ENCODE assay signal across 12 mouse cellular contexts in the genomic region with DNA sequence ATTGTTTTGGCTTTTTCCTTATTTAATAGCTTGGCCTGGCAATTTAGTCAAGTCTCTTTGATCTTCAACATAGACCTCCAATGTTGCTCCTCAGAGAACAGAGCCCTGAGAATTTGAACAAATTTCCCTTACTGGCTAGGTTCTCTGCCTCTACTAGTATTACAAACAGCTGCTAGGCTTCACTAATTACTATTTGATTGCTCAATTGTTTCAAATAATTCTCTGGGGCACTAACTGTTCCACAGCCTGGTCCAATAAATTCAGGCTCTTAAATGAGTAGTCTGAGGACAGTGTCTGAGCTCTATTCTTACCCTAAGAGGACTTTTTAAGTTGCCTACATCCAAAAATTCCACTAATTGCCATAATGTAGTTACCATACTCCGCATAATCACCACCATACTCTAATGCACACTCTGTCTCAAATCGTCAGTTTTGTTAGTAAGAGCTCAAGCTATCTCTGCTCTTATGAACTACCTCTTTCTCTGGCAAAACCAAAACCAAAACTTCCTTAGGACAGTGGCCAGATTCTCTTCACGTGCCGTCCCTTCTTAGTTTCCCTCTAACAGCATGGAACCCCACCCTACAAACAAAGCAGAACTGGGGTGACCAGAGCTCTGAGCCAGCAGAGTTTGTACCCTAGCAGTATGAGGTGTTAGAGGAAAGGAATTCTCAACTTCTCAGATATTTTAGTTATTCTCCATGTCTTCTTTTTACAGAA.
A peak's percentile ranks its signal among the peaks of the same experiment; 100 is the strongest.
DNase-seq lines count a peak whose midpoint lies in the region; ATAC-seq and TF ChIP-seq lines count a peak whose summit lies in the region.
"Had no signal": no experiment of that assay in that cellular context is flagged by ENCODE, and none has a peak within 500 bp of the region (broad histone marks: within the 10 kb centered on the region; RNA-seq: fewer than 3 reads in every experiment).

No protein-coding gene starts in this region.

- H3K9ac ChIP-seq in heart, adult 2 months (ENCODE audit: low read depth, low read length): no peak overlapping the region
- H3K9ac ChIP-seq: liver, embryonic 14.5 days; midbrain, embryonic 15.5 days had no signal

- ATAC-seq in common myeloid progenitor, adult 5-6 weeks (replicated peaks; ENCODE audit: low read depth, poor library complexity, severe bottlenecking): peak; percentile 83
- ATAC-seq: midbrain, embryonic 15.5 days had no signal

- no peak for TF ChIP-seq CTCF in heart, adult 2 months (IDR thresholded peaks at IDR 0.05)
- TF ChIP-seq CTCF in cerebellum, adult 2 months (IDR thresholded peaks at IDR 0.05; ENCODE audit: borderline replicate concordance, insufficient read depth, low read depth, low read length): no peak
- TF ChIP-seq CTCF in left cerebral cortex, adult 2 months (IDR thresholded peaks at IDR 0.05): no peak

- H3K27me3 ChIP-seq in heart, adult 2 months (ENCODE audit: control insufficient read depth, insufficient read depth, low read length): no peaks in the 10 kb centered on the region
- no peaks in the 10 kb centered on the region for H3K27me3 ChIP-seq in cerebellum, adult 2 months (ENCODE audit: control insufficient read depth, insufficient read depth, low read length)
- H3K27me3 ChIP-seq: midbrain, embryonic 15.5 days had no signal

- H3K36me3 ChIP-seq in heart, adult 2 months (ENCODE audit: control insufficient read depth, insufficient read depth, low read length): no peaks in the 10 kb centered on the region; the same call in 1 of the 2 replicates
- H3K36me3 ChIP-seq: midbrain, embryonic 15.5 days had no signal

- TF ChIP-seq EP300 in heart, adult 2 months (IDR thresholded peaks at IDR 0.05; ENCODE audit: insufficient read depth, low read depth, low read length): no peak

- no peaks in the 10 kb centered on the region for H3K79me2 ChIP-seq in heart, adult 2 months (replicated peaks; ENCODE audit: control insufficient read depth, insufficient read depth, low read length)

- no peak for TF ChIP-seq POLR2A in heart, adult 2 months (IDR thresholded peaks at IDR 0.05; ENCODE audit: insufficient read depth, low read depth, low read length)
- TF ChIP-seq POLR2A in cerebellum, adult 2 months (IDR thresholded peaks at IDR 0.05; ENCODE audit: borderline replicate concordance, insufficient read depth, low read length): no peak

- DNase-seq in heart, adult 2 months: peak in 1 of 2 experiments; percentile 48
- no peak for DNase-seq in heart, postnatal 14 days
- DNase-seq in A20 (ENCODE audit: low read depth, low spot score): peak; percentile 72
- DNase-seq in lung, postnatal 25 days (ENCODE audit: low spot score): peak; percentile 67
- no peak for DNase-seq in cerebellum, adult 2 months
- no peak for DNase-seq in left cerebral cortex, adult 2 months (ENCODE audit: extremely low spot score in 1 of 2, low spot score in 2 of 2)
- no peak for DNase-seq in ovary, postnatal 36 days (ENCODE audit: low spot score)
- DNase-seq: cerebellum, postnatal 10 days; layer of hippocampus, postnatal 36 days had no signal

- intact Hi-C loops in heart, adult 2 months (cut with DNase I): no loop called here
- intact Hi-C loops in heart, postnatal 14 days (cut with DNase I): no loop called here
- intact Hi-C loops in left cerebral cortex, adult 2 months (cut with DNase I): no loop called here

- H3K4me3 ChIP-seq in heart, adult 2 months: no peak overlapping the region
- no peak overlapping the region for H3K4me3 ChIP-seq in cerebellum, adult 2 months (replicated peaks; ENCODE audit: insufficient read depth, low read depth, low read length)
- no peak overlapping the region for H3K4me3 ChIP-seq in left cerebral cortex, adult 2 months
- H3K4me3 ChIP-seq: midbrain, embryonic 15.5 days had no signal

- peak overlapping the region; percentile 40 for H3K27ac ChIP-seq in heart, adult 2 months
- no peak overlapping the region for H3K27ac ChIP-seq in cerebellum, adult 2 months (ENCODE audit: insufficient read depth, low read length)
- H3K27ac ChIP-seq in left cerebral cortex, adult 2 months: no peak overlapping the region
- H3K27ac ChIP-seq: liver, embryonic 14.5 days; midbrain, embryonic 15.5 days had no signal

- 49% methylated on average over 4 of the region's 4 CpGs for WGBS in heart, adult 2 months
- WGBS in cerebellum, adult 2 months: 75% methylated on average over 4 of the region's 4 CpGs

- peaks cover 8% of the 10 kb centered on the region for H3K4me1 ChIP-seq in heart, adult 2 months (ENCODE audit: control insufficient read depth, insufficient read depth, low read length)
- H3K4me1 ChIP-seq in cerebellum, adult 2 months (ENCODE audit: control insufficient read depth, insufficient read depth, low read length): peaks cover 11% of the 10 kb centered on the region
- H3K4me1 ChIP-seq: midbrain, embryonic 15.5 days had no signal

Comparison
In these comparisons a context has a peak if more than half of its experiments do, and no peak if none do; other contexts are left out.
1. DNase-seq: peak in A20 (single experiment) and lung, postnatal 25 days (single experiment); none in heart, postnatal 14 days (0 of 2), cerebellum, adult 2 months (0 of 2), left cerebral cortex, adult 2 months (0 of 2) and ovary, postnatal 36 days (single experiment).